Mouse (Mus musculus) layer of hippocampus, adult 6 months (tissue): Measurements from ENCODE around the gene 1700012B09Rik. TPM values are rescaled to one million over a fixed set of nuclear protein-coding genes. Genes with fewer than 3 reads are reported as not detected.

Experiments used
- long read RNA-seq, 2 experiments: library from polyadenylated mRNA; unstranded; transcript quantifications; one replicate each; pipeline ENCODE4 v2.0.0; 2019 to 2020
- polyA plus RNA-seq: library from polyadenylated mRNA; unstranded; fragments of <200 nt; fragmentation: Nextera tagmentation; gene quantifications from 2 replicates; pipeline ENCODE4 v1.2.3, GENCODE M21; 2021

The 1700012B09Rik gene
- 7.3 and 10.0 TPM in 2 replicates for polyA plus RNA-seq
- long read RNA-seq, experiment 1, partial matches to known transcripts = 0 of 1 reads
- long read RNA-seq, experiment 1, other reads (novel, unspliced or antisense) = 0 of 1 reads
- long read RNA-seq, experiment 2 = 0 reads

GRCm38 (mm10) chr9:14770803-14771471, at the start of gene 1700012B09Rik:
TSS of gene 1700012B09Rik (minus strand) at chr9:14771030.

GRCm38 (mm10) chr9:14784039-14785002, 13.5 kb upstream of the 1700012B09Rik start, which contains the start of the genes Mre11a and Ankrd49:
TSS of gene Mre11a (plus strand) at chr9:14784654.
TSS of gene Ankrd49 (minus strand) at chr9:14784856.

GRCm38 (mm10) chr9:14752001-14752522, 18.8 kb downstream of the 1700012B09Rik start, which contains the start of gene Fut4:
TSS of gene Fut4 (minus strand) at chr9:14752393.

GRCm38 (mm10) chr9:14740151-14740924, 30.5 kb downstream of the 1700012B09Rik start, which contains the start of gene Piwil4:
TSS of gene Piwil4 (minus strand) at chr9:14740733.

Other genes starting within 250 kb of the 1700012B09Rik start
- gene Amotl1, start 126.0 kb downstream of the 1700012B09Rik start, polyA plus RNA-seq = 1.3 and 1.9 TPM in 2 replicates
- 0.06 TPM in 1 of 2 replicates, not detected in the other for gene Piwil4, start 30.3 kb downstream of the 1700012B09Rik start, polyA plus RNA-seq
- gene Fut4, start 18.6 kb downstream of the 1700012B09Rik start, polyA plus RNA-seq = 0.14 and 0.16 TPM in 2 replicates
- gene Mre11a, start 13.6 kb upstream of the 1700012B09Rik start, polyA plus RNA-seq = 3.6 and 5.1 TPM in 2 replicates
- 9.6 and 9.8 TPM in 2 replicates for gene Ankrd49, start 13.8 kb upstream of the 1700012B09Rik start, polyA plus RNA-seq
- gene Gpr83, start 89.2 kb upstream of the 1700012B09Rik start, polyA plus RNA-seq = 10.3 and 12.3 TPM in 2 replicates
- gene Izumo1r, start 132.9 kb upstream of the 1700012B09Rik start, polyA plus RNA-seq = not detected in 2 replicates